Mouse (Mus musculus): Measurements from ENCODE around the gene Tor1a. TPM values are rescaled to one million over a fixed set of nuclear protein-coding genes. Genes with fewer than 3 reads are reported as not detected.
"Not testable (repeated sequence)": the region's sequence is repeated elsewhere in the genome, so short reads cannot be mapped to it uniquely, and the experiment has no call there.

Gene Tor1a
- total RNA-seq, 2 experiments from 2014 or later, result 37.3 to 40.0 TPM

DNA sequence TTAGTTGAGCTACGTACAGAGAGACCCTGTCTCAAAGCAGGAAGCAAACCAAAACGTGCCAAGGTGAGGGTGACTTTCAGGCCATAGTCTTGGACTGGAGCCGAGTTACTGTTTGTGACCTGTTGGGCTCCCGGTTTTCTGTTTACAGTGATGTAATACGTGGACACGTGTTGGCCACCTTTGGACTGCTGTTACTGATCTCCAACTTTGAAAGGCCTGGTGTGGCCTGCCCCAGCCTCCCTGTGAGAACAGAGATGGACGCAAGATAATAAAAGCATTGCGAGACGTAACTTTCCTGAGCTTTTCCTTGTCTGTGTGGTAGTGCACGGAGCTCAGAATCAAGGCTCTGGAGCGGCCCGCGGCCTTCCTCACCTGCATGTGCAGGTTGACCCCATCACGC is 9.0 kb downstream of the Tor1a start:
- DNase-seq (ENCODE audit: low spot score in 2 of 2), result no peak

DNA sequence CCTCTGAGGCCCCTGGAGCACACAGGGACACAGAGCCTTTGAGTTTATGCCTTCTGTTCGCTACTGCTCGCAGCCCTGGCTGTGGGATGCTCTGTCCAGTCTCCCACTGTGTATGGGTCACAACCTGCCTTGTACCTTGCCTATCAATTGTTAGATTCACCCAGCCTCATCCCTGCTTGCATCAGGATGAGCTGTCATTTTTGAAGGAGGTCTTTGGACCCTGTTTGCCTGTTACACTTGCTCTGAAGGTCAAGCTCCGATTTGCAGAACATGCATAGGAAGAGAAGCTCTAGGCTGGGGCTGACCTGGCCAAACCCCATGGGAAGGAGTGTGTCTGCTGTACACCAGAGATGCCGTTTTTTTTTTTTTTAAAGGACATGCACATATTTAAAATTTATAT is 10.2 kb downstream of the Tor1a start:
- DNase-seq (ENCODE audit: low spot score in 2 of 2), result no peak

DNA sequence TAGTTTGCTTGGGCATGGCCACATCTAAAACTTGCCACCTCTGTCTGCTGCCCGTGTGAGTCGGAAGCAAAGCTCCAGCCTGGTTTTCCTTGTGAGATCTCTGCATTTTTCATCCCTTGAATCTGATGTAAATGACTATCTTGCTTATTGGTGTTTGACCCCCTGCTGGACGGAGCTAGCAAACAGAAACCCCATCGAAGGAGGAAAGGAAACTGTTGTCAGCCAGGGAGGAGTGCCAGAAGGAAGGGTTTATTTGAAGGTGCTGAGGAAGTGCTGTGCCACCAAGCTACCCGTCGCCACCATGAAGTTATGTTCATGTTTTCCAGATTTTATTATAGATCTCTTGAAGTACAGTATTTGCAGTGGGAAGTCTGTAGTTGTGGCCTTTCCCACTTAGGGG is 12.9 kb downstream of the Tor1a start:
- DNase-seq (ENCODE audit: low spot score in 2 of 2), result no peak

DNA sequence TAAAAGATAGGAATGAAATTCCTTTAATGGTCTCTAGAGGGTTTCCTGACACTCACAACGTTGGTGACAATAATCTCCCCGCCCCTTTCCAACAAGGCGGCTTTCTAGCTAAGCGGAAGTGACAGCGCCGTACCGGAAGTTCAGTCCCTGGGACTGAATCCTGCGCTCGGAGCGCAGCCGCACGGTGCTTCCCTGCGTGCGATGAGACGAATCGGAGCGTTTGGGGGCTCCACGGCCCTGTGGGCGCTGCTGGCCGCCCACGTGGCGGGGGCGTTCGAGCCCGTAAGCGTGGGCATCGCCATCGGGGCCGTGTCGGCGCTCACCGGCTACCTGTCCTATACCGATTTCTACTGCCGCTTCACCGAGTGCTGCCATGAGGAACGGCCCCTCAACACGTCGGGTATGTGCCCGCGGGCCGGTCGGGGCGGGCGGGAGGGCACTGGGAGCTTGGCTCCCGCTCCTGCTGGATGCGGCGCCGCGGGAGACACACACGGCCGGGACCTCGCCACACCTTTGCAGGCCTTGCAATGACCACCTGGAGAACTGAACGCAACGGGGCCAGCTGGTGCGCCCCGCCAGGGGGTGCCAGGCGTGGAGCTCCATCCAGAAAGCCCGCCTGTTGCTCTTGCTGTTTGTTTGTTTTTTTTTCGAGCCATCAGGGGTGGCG is 14.8 kb downstream of the Tor1a start, which contains the start of gene Tor1b:
Tor1b (plus strand) TSS at position 136 of the 667 bp plus-strand sequence.
- DNase-seq (ENCODE audit: low spot score in 2 of 2), result peak; percentile 87

DNA sequence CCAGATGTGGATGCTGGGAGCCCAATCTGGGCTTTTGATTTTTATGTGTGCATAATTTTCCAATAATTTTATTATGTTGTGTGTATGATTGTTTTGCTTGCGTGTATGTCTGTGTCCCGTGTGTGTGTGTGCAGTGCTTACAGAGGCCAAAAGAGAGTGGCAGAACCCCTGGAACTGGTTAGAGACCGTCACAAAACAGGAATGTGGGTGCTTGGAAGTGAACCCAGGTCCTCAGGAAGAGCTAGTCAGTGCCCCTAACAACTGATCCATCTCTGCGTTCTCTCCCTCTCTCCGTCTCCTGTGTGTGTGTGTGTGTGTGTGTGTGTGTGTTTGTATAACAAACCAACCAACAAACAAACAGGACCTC is 15.3 kb downstream of the Tor1a start:
- no peak for DNase-seq (ENCODE audit: low spot score in 2 of 2)

DNA sequence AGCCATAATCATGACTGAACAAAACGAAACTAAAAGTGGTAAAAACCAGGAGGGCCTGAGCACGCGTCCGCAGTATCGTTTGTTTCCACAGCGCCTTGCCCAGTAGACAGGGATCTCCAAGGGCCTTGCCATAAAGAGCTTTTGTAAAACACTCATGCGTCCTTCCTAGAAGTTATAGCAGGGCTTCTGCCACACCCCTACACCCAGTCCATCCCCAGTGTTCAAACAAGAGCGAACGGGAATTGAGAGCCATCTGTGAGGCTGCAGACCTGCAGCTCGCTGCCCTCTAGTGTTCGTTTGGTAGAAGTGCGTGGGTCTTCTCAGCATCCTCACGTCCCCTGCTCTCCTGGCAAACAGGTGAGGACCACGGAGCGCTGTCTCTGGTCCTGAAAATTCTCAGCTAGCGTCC is 25.1 kb downstream of the Tor1a start:
- DNase-seq (ENCODE audit: low spot score in 2 of 2), result peak in 1 of 2 experiments; percentile 53

DNA sequence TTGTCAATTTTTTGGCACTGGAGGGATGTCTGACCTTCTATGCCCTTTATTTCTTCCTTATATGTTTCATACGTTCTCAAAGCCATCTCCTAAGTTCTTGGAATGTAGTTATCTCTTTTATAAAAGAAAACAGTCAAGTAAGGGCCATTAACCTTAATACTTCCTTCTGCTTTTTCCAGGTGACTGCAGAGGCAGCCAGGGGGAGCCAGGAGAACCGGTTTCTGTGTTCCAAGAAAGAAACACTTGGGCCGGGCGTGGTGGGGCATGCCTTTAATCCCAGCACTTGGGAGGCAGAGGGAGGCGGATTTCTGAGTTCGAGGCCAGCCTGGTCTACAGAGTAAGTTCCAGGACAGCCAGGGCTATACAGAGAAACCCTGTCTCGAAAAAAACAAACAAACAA is 25.6 kb downstream of the Tor1a start:
- DNase-seq (ENCODE audit: low spot score in 2 of 2), result not testable (repeated sequence)

DNA sequence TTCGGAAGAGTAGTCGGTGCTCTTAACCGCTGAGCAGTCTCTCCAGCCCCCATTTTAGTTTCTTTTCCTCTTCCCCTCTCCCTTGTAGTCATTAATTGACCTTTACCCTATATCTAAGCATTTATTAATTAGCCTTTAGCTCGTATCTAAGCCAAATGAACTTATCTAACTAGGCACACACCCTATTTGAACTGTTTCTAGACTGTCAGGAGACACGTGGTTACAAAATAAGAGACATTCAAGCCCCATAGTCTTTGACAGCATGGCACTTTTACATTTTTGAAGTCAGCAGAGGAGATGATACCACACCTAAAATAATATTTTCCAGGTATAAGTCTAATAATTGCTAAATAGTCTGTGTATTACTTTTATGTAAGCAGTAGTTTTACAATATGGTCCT is 26.1 kb downstream of the Tor1a start:
- no peak for DNase-seq (ENCODE audit: low spot score in 2 of 2)

DNA sequence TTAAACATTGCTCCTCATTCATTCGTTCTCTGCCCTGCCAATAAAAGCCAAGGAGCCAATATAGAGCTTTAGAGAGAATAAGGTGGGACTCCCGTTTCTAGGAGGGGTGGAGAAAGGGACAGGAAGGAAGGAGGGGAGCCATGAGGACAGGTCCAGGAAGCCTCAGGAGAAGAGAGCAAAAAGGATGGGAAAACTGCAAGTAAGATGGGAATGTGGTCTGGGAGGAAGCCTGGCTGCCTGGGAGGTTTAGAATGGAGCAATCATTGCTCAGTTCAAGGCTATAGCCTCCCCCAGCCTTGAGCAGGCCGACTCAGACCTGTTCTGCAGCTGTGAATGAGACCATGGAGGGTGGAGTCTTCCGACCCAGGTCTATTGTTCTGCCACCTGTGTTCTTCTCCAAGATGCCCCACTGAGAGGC is 29.1 kb downstream of the Tor1a start:
- DNase-seq (ENCODE audit: low spot score in 2 of 2), result no peak

DNA sequence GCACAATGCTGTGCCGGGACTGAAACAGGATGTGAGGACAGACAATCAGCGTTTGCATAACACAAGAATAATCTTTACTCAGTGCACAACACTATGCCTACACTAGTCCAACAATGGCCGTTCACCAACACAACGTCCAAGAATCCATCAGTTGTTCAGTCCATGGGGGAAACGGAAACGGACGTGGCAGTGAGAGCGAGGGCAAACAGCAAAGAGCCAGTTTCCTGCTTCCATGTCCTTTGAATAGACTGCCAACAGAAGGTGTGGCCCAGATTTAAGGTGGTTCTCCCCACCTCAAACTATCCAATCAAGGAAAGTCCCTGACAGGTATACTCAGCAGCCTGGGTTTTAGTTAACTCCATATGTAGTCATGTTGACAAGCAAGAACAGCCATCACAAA is 30.0 kb downstream of the Tor1a start:
- no peak for DNase-seq (ENCODE audit: low spot score in 2 of 2)

DNA sequence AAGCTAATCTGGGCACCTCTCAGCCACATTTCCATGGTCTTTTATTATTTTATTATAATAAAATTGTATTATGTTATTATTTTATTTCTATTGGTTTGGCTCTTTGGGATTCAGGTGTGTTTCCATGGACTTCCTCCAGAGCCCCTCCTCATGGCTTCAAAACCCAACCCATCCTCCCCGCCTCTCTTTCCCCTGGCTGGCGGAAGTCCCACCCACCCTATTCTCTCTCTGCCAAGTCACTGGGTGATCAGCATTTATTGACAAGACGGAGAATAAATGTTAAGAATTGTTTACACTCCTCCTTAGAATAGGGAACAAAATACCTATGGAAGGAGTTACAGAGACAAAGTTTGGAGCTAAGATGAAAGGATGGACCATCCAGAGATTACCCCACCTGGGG is 30.9 kb downstream of the Tor1a start:
- no peak for DNase-seq (ENCODE audit: low spot score in 2 of 2)

DNA sequence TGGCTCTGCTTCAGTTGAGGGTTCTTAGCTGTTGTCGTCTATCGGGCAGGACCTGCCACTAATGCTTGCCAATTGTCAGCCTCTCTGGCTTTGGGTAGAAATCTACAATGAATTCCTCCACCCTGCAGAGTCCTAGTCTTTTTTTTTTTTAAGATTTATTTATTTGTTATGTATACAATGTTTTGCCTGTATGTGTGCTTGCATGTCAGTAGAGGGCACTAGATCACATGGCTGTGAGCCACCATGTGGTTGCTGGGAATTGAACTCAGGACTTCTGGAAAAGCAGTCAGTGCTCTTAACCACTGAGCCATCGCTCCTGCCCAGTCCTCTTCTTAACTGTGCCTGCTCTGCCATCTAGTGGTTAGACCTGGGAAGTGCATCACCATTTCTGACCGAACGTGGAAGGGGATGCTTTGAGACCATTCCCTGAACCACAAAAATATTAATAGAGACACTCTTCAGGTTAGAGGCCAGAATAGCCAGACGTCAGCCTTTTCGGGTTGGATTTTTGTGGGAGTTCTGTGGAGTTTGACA is 33.7 kb downstream of the Tor1a start:
- DNase-seq (ENCODE audit: low spot score in 2 of 2), result peak; percentile 69 to 83

DNA sequence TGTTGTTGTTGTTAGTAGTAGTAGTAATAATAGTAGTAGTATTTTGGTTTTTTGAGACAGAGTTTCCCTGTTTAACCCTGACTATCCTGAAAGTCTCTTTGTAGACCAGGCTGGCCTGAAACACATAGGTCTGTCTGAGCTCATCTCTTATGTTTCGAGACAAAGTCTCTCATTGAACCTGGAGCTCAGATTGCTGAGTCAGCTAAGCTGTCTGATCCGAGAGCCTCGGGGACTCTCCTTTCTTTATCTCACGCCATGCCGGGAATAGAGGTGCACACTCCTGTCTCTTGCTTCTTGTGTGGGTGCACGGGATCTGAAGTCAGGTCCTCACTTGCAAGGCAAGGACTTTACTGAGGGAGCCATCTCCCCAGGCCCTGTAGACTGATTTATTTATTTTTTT is 34.7 kb downstream of the Tor1a start:
- no peak for DNase-seq (ENCODE audit: low spot score in 2 of 2)

DNA sequence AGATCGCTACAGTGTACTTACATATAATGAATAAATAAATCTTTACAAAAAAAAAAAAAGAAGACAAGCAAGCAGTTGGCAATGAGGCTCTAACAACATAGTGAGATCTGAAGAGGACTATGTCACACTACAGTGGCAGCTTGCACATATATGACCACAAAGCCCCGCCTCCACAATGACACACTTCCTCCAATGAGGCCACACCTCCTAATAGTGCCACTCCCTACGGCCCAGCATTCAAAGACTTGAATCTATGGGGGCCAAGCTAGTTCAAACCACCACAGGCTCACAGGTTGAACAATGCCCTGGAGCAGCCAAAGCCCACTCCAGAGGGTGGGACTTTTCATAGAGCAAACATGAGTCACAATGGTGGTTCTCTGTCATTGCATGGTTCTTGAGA is 35.8 kb downstream of the Tor1a start:
- DNase-seq (ENCODE audit: low spot score in 2 of 2), result no peak

DNA sequence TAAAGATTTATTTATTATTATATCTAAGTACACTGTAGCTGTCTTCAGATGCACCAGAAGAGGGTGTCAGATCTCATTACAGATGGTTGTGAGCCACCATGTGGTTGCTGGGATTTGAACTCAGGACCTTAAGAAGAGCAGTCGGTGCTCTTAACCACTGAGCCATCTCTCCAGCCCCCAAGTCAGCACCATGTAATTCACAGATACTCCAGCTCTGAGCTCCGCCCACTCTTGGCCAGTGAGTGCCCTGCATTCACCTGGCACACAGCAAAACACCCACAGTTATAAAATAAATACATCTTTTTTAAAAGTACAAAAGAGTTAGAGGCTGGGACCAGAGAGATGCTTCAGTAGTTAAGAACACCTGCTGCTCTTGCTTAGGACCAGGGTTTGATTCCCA is 36.9 kb downstream of the Tor1a start:
- DNase-seq (ENCODE audit: low spot score in 2 of 2), result not testable (repeated sequence)

DNA sequence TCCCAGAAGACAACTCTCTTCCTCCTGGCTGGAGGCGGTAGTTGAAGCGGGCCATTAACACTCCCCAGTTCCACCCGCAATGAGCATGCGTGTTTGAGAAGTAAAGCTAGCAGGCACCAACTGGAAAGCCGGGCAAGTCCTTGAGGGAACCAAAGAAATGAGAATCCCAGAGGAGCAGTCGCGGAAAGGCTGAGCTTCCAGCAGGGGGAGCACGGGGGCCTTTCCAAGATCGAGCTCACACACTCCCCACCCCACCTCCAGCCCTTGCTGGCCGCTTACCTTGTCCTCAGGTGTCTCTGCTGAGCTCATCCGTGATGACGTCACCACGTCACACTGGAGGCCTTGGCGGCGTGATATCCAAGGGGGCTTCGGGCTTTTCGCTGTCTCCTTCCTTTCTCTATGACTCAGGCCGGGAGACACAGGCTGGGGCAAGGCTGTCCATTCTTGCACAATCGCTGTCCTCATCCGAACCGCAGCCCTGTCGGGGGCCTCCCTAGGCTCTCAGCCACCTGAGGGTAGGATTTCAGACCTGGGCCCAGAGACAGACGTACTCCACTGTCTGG is 38.2 kb downstream of the Tor1a start, which contains the start of gene Ptges:
Ptges (minus strand) TSS at position 381 of the 563 bp plus-strand sequence.
- DNase-seq (ENCODE audit: low spot score in 2 of 2), result peak; percentile 77 to 79

DNA sequence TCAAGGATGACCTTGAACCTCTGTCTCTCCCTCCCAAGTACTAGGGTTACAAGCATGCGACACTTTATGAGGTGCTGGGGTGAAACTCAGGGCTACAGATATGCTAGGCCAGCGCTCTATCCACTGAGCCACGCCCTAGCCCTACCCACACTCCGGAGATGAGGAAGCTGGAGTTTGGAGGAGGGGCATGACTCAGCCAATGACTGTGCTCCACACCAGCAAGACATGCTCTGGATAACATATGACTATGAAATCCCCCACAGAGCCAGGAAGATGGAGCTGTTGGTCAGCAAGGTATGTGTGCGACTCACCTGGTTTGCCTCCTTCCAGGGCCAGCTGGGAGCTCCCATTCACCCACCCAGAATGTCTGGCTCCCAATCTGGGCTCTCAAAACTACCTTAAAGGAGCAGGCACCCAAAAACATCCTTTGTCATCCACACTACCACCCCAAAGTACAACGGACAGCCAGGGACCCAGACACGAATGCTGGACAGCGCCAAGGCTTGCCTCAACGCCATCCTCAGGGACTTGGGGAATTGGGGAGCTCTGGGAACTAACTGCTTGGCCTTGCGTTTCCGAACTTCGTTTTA is 38.7 kb downstream of the Tor1a start:
- no peak for DNase-seq (ENCODE audit: low spot score in 2 of 2)

DNA sequence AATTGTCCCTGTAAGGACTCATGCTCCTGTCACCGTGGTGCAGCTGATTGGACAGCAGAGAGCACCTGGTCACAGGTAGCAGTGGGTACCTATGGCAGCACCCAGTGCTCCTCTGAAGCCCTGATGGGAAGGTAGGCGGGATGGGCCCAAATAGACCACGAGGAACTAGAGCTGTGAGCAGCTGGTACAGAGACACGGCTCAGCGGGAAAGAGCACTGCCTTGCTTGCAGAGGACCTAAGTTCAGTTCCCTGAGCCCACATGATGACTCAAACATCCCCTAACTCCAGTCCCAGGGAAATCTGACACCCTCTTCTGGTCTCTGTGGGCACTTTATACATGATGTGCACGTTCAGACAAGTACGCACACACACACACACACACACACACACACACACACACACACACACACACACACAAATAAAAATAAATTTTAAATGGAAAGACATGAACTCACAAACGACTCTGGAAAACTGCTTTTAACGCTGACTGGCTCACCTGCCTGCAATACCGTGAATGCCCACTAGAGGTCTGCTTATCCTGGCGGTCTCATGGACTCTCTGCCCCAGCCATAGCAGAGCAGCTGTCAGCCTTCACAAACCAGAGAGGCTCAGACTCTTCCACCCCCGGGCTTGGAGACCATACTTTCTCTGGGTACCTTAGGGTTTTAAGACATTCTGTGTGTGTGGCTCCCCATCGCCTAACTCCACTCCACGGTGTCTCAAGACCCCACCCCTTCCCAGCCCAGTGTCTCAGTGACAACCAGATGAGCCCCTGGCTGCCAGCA is 39.7 kb downstream of the Tor1a start:
- peak; percentile 73 to 92 for DNase-seq (ENCODE audit: low spot score in 2 of 2)

DNA sequence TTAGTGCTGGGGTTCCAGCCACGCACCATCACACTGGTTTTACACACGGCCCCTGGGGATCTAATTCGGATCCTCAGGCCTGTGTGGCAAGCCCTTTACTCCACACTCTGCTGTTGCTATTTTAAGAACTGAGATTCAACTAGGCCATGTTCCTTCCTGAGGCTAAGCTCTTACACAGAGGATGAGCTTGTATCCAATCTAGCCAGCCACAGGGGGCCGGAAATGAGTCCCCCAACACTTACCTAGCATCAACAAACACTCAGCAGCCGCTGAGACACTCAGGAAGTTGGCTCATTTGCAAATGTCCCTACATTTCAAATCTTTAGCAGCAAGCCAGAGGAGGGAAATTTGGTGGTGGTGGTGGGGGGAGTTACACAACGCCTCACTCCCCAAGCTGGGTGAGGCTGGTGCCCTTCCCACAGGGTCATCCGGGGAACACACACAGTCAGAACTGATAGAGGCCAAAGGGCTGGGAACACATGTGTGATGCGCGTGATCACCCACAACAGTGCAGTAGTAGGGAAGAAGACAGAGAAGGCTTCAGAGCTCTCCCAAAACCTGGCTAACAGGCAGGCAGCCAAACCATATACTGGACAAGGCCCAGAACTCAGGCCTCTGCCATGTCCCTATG is 40.5 kb downstream of the Tor1a start:
- DNase-seq (ENCODE audit: low spot score in 2 of 2), result no peak

DNA sequence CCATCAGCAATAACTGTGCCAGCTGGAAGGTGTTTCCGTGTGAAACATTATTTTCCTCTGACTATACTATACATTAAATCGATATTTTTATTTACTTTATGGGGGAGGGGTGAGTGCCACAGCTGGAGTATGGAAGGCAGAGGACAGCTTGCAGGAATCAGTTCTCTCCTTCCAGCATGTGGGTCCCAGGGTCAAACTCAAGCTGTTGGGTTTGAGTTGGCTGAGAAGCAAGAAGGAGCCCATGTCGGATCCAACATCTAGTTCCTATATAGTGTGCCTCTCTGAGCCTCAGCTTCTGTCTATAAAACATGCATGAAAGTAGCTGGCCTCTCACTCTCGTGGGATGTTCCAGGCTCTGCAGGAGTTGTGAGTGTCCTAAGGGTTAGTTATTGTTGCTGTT is 41.4 kb downstream of the Tor1a start:
- no peak for DNase-seq (ENCODE audit: low spot score in 2 of 2)

DNA sequence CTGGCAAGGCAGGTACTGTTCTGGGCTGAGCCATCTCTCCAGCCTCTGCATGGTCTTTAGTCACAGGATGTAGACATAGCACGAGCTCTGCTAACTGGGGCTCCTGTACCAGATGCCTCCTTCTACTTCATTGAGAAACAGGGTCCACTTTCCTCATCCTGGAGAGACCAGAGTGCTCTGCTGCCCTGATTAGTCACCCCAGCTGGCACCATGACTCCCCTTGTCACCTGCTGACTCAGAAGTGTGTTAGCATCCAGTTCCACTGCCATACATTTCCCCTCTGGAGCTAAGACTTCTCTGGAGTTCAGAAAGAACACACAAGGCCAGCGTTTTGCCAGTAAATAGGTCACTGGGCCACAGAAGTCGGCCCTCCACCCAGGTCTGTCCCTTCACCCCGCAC is 42.6 kb downstream of the Tor1a start:
- DNase-seq (ENCODE audit: low spot score in 2 of 2), result no peak
